Mouse (Mus musculus): ENCODE measurements around the gene Nck2.

DNA sequence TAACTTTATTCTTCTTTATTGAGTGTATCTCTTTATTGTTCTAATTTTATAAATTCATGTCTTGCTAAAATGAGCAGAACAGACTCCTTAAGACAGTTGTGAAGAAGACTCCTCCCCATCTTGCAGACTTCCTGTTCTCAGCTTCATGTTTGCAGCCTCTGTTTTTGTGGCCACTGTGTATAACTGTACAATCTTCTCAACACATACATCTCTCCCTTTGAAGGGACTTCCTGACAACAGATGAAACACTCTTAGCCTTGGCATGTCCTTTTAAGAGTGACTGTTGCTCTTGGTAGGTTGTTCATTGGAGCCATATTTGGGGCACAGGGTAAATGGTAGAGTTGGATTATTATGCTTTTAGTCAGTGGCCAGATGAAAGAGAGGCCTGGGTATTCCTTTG, 20.6 kb downstream of the Nck2 start:
- TF ChIP-seq GATA1 (IDR thresholded peaks at IDR 0.05; ENCODE audit: low read length): no peak
- no peak for TF ChIP-seq TAL1 (IDR thresholded peaks at IDR 0.05; ENCODE audit: low read length)
